Mouse (Mus musculus) B cell, adult 2 months (primary cell): ENCODE measurements around the gene D330045A20Rik.
"Not testable (repeated sequence)": the region's sequence is repeated elsewhere in the genome, so short reads cannot be mapped to it uniquely, and the experiment has no call there.

Source experiments
- DNase-seq, 2 experiments: peaks; one replicate each; pipeline ENCODE4 v3.0.0; 2022

The D330045A20Rik gene

GRCm38 (mm10) chrX:139583616-139584015, 103.4 kb downstream of the D330045A20Rik start:
- DNase-seq = no peak

- DNase-seq = not testable (repeated sequence)
Measured at GRCm38 (mm10) chrX:139586676-139587075, 106.5 kb downstream of the D330045A20Rik start.

- no peak for DNase-seq
Measured at GRCm38 (mm10) chrX:139596404-139596803, 116.2 kb downstream of the D330045A20Rik start.
